Mouse (Mus musculus) bone marrow, adult 2 months (tissue): ENCODE measurements around the gene Cavin3.

Experiments used
- CTCF ChIP-seq: fragments of 200-500 bp; IDR thresholded peaks from 2 replicates; pipeline ENCODE4 v1.5.1; 2011; ENCODE audit warnings: low read length, control low read depth; ENCODE audit not compliant: control insufficient read depth, insufficient read depth
- POLR2A ChIP-seq: fragments of 200-500 bp; IDR thresholded peaks from 2 replicates; pipeline ENCODE4 v1.6.1; 2011; ENCODE audit warnings: low read depth, mild to moderate bottlenecking, control low read depth, low read length, borderline replicate concordance; ENCODE audit not compliant: control insufficient read depth

DNA sequence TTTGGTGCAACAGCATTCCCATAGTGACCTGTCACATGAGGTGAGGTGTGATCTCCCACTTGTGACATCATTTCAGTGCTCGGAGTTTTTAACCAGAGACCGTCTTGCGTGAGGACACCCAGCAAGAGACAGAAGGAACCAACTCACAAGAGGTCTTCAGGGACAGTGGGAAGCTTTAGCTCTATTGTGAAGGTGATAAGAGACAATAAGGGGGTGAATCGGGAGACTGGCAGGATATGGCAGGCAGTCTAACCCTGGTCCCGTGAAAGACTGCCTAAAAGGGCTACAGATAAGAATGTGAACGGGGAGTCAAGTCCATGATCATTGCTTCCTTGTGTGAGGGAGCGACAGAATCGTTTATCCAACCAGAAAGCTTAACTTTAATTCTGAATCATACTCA is 3.8 kb downstream of the Cavin3 start:
- TF ChIP-seq CTCF (no peak), POLR2A (no peak)
